Mouse (Mus musculus): ENCODE measurements at regions not wholly inside any gene's neighbourhood (a gene's known extent, or its start where the extent isn't known, plus 50 kb on each side); places are given as distances from the start of the nearest gene placed in this dataset.
A peak's percentile ranks its signal among the peaks of the same experiment; 100 is the strongest.

- DNase-seq: no peak
Measured at GRCm38 (mm10) chr13:44207400-44208005, 422.9 kb downstream of the Cd83 start.

- peak; percentile 59 for DNase-seq
Measured at GRCm38 (mm10) chr13:44209036-44209435, 424.5 kb downstream of the Cd83 start.

- no peak for DNase-seq
Measured at GRCm38 (mm10) chr13:44210123-44210522, 425.5 kb downstream of the Cd83 start.

- no peak for DNase-seq
Measured at GRCm38 (mm10) chr13:44212356-44212755, 427.8 kb downstream of the Cd83 start.

GRCm38 (mm10) chr13:44212936-44213335, 428.4 kb downstream of the Cd83 start:
- no peak for DNase-seq

- no peak for DNase-seq
Measured at GRCm38 (mm10) chr13:44218266-44218665, 433.7 kb downstream of the Cd83 start.

- no peak for DNase-seq
Measured at GRCm38 (mm10) chr13:44221721-44222120, 437.1 kb downstream of the Cd83 start.

- no peak for DNase-seq
Measured at GRCm38 (mm10) chr13:44222335-44222734, 437.8 kb downstream of the Cd83 start.

- DNase-seq: no peak
Measured at GRCm38 (mm10) chr13:44227706-44228459, 443.3 kb downstream of the Cd83 start.

- no peak for DNase-seq
Measured at GRCm38 (mm10) chr13:44228540-44229135, 444.1 kb downstream of the Cd83 start.

GRCm38 (mm10) chr13:44229136-44229611, 444.6 kb downstream of the Cd83 start:
- no peak for DNase-seq

- DNase-seq: no peak
Measured at GRCm38 (mm10) chr13:44231403-44231802, 446.8 kb downstream of the Cd83 start.

GRCm38 (mm10) chr13:44231868-44232715, 447.5 kb downstream of the Cd83 start:
- peak; percentile 59 for DNase-seq

- no peak for DNase-seq
Measured at GRCm38 (mm10) chr13:44232716-44233051, 448.1 kb downstream of the Cd83 start.

- no peak for DNase-seq
Measured at GRCm38 (mm10) chr13:44234241-44234640, 449.7 kb downstream of the Cd83 start.

GRCm38 (mm10) chr13:44235236-44235635, 450.7 kb downstream of the Cd83 start:
- no peak for DNase-seq

- DNase-seq: no peak
Measured at GRCm38 (mm10) chr13:44235941-44236340, 451.4 kb downstream of the Cd83 start.

- DNase-seq: no peak
Measured at GRCm38 (mm10) chr13:44238308-44238707, 453.7 kb downstream of the Cd83 start.

- no peak for DNase-seq
Measured at GRCm38 (mm10) chr13:44243211-44243610, 458.6 kb downstream of the Cd83 start.

- no peak for DNase-seq
Measured at GRCm38 (mm10) chr13:44246714-44247251, 462.2 kb downstream of the Cd83 start.

- no peak for DNase-seq
Measured at GRCm38 (mm10) chr13:44247861-44248260, 463.3 kb downstream of the Cd83 start.

GRCm38 (mm10) chr13:44248401-44248800, 463.8 kb downstream of the Cd83 start:
- peak; percentile 27 for DNase-seq

GRCm38 (mm10) chr13:44249119-44249518, 464.5 kb downstream of the Cd83 start:
- no peak for DNase-seq

All from embryo, embryonic 11 days (tissue).